Mouse (Mus musculus) hindbrain, embryonic 13.5 days (tissue): ENCODE data around the gene Pcsk2. TPM values are rescaled to one million over a fixed set of nuclear protein-coding genes. Genes with fewer than 3 reads are reported as not detected.

Source experiments
- ATAC-seq: fragments of 200-750 bp; cut with Nextera tagmentation; 2 replicates; pipeline ENCODE4 v1.8.0; 2017; ENCODE audit warnings: moderate TSS enrichment; ENCODE audit not compliant: low FRiP score
- H3K27ac ChIP-seq: fragments of 300-500 bp; sonication (generic); 2 replicates; pipeline ENCODE4 v1.5.1; 2015; ENCODE audit warnings: inconsistent platforms, mild to moderate bottlenecking, moderate library complexity
- H3K27me3 ChIP-seq: fragments of 300-500 bp; sonication (generic); 2 replicates; pipeline ENCODE4 v1.6.1; 2015; ENCODE audit warnings: mild to moderate bottlenecking, inconsistent platforms
- H3K36me3 ChIP-seq: fragments of 300-500 bp; sonication (generic); 2 replicates; pipeline ENCODE4 v1.6.1; 2015; ENCODE audit warnings: mild to moderate bottlenecking, inconsistent platforms
- H3K4me1 ChIP-seq: fragments of 300-500 bp; sonication (generic); replicated peaks from 2 replicates; pipeline ENCODE4 v1.6.1; 2015; ENCODE audit warnings: inconsistent platforms
- H3K4me2 ChIP-seq: fragments of 300-500 bp; sonication (generic); 2 replicates; pipeline ENCODE4 v1.6.1; 2015; ENCODE audit warnings: inconsistent platforms, mild to moderate bottlenecking, moderate library complexity
- H3K4me3 ChIP-seq: fragments of 300-500 bp; sonication (generic); 2 replicates; pipeline ENCODE4 v1.5.1; 2015; ENCODE audit warnings: mild to moderate bottlenecking, inconsistent platforms
- H3K9ac ChIP-seq: fragments of 300-500 bp; sonication (generic); 2 replicates; pipeline ENCODE4 v1.6.1; 2015; ENCODE audit warnings: mild to moderate bottlenecking, inconsistent platforms
- H3K9me3 ChIP-seq: fragments of 300-500 bp; sonication (generic); 2 replicates; pipeline ENCODE4 v1.6.1; 2016; ENCODE audit warnings: inconsistent platforms
- WGBS: fragments of 180-500 bp; shearing (Covaris S2); methylation state at CpG from one replicate; pipeline ENCODE4 v1.1.7; 2015; 5-methylcytosine and 5-hydroxymethylcytosine counted together
- polyA plus RNA-seq: library from polyadenylated mRNA; unstranded; fragments of >200 nt; fragmentation: Nextera tagmentation; extraction: Ambion mirVana; gene quantifications from 2 replicates; pipeline ENCODE4 v1.2.1, GENCODE M21; 2015

Pcsk2 gene
- polyA plus RNA-seq, 1 experiment from 2014 or later = 16.9 TPM

DNA sequence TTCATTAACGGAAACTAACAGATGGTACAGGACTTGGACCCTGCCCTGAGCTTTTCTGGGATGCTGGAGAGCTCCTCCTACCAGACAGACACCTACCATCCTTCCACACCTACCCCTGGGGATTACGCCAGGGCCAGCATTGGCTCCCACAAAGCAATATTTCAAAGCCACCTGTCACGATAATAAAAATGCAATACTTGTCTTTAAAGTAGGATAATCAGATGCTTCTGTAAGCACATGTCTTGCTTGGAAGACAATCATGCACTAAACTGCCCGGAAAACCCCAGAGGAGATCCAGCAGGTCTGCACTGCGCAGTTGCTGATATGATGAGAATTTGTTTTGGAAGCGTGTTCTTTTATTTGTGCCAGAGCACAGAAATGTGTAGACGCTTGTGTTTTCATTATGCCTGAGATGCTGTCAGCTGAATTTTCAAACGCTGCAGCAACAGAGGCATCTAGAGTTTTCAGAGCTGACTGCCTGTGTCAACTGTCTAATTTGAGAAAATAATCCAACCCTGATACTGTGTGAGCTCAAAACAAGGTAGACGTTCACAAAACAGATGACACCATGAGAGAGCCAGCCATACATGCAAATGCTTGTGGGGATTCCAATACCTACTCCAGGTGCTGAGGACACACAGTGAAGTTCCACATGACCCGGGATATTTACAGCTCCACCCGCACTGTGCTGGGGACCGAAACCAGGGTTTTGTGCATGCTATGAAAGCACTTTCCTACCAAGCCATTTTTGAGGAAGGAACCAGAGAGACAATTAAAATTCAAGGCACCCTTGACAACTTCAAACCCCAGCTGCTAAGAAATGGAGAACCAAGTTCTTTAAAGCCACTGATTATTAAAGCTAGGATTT is 305.6 kb downstream of the Pcsk2 start:
- Histone ChIP-seq H3K36me3 (no peaks in the 10 kb centered on the region), H3K9me3 (no peaks in the 10 kb centered on the region), H3K4me2 (no peak overlapping the region), H3K27me3 (no peaks in the 10 kb centered on the region), H3K4me1 (peaks cover 12% of the 10 kb centered on the region), H3K27ac (peak overlapping the region; percentile 18; the same call in 1 of the 2 replicates), H3K9ac (no peak overlapping the region), H3K4me3 (no peak overlapping the region)
- 75% methylated on average over 12 of the region's 12 CpGs for WGBS
- ATAC-seq = no peak

DNA sequence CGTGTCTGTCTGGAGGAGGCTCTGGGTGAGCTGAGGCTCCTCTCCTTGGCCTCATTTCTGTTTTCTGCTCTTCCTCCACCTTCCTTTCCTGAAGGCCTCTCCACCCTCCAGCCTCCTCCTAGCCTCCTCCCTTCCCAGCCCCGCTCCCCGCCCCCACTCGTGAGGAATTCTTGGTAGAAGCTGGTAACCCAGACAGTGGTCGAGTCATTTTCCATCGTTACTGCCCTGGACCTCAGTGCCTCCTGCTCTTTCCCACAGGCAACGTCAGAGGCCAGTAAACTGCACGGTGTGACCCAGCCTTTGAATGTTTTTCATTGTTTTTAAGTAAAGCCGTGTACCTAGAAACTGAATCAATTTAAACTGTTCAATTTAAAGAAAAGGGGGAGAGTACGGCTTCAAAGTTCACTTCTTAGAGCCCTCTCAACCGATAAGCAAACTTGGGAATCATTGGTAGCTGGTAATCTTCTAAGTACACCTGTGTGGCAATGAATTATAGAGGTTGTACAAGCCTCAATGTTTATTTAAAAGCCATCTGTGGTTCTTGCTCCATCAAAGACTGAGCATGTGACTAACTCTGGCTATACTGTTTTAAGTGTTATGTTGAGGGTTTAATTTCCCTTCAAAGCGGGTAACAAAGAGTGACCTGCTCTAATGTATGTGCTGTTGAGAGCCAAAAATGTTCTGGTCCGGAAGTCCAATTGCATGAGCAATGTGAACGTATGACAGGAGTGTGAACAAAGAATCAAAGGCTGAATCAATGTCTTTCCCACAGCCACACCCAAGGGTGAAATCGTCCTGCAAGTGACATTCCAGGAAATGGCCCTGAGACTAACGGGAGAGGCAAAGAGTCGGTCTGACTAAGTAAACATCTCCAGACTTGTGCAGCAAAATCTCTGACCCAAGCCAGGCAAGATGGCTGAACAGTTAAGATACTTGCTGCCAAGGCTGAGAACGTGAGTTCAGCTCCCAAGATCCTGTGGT is 306.6 kb downstream of the Pcsk2 start:
- Histone ChIP-seq H3K27ac (no peak overlapping the region), H3K9me3 (no peaks in the 10 kb centered on the region), H3K4me2 (no peak overlapping the region), H3K36me3 (no peaks in the 10 kb centered on the region), H3K9ac (no peak overlapping the region), H3K4me1 (peaks cover 12% of the 10 kb centered on the region), H3K27me3 (no peaks in the 10 kb centered on the region), H3K4me3 (no peak overlapping the region)
- no peak for ATAC-seq
- 72% methylated on average over 18 of the region's 18 CpGs for WGBS

DNA sequence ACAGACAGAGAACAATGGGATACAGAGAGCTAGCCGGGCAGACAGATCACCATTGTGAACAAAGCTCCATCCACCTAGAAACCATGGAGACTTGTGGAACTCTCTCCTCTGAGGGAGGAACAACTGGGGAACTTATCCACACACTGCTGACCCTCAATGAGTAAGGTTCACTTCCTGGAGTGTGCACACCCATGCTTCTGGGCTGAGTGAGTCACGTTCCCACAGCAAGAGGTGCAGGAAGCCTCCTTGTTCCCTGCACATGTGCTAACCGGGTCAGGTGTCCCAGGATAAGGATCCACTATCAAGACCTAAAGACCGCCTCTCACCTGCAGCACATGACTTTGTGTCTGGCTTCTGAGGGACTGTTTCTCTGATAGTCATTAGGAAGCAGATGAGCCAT is 307.5 kb downstream of the Pcsk2 start:
- ATAC-seq = peak; percentile 18; the same call in 1 of the 2 replicates
- Histone ChIP-seq H3K4me1 (peaks cover 12% of the 10 kb centered on the region), H3K27me3 (no peaks in the 10 kb centered on the region), H3K9me3 (no peaks in the 10 kb centered on the region), H3K4me3 (no peak overlapping the region), H3K9ac (no peak overlapping the region), H3K36me3 (no peaks in the 10 kb centered on the region), H3K27ac (no peak overlapping the region), H3K4me2 (no peak overlapping the region)
- WGBS = 75% methylated on average over 4 of the region's 4 CpGs

DNA sequence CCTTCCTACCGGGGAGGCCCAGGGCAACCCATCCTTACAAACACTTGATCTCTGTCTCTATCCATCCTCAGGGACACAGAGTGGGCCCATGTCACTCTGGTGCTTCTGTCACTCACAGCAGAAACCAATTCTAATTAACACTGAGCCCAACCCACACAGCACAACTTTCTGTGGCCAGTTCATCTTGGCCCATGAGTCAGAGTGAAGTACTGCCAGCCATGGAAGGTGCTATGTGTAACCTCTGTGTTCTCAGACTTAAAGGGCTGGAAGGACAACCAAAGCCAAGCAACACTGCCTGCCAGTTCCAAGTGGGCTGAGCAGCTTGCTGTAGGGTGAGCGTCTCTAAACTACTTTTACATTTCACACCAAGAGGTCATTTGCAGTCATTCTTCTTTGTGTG is 313.2 kb downstream of the Pcsk2 start:
- Histone ChIP-seq H3K4me2 (no peak overlapping the region), H3K9me3 (no peaks in the 10 kb centered on the region), H3K4me1 (peaks cover 12% of the 10 kb centered on the region; the same call in 1 of the 2 replicates), H3K27ac (no peak overlapping the region), H3K36me3 (no peaks in the 10 kb centered on the region), H3K27me3 (0 out of 2 replicates have a peak, but pooled peaks cover 7% of the 10 kb centered on the region), H3K9ac (no peak overlapping the region), H3K4me3 (no peak overlapping the region)
- WGBS = 81% methylated on average over 2 of the region's 2 CpGs
- no peak for ATAC-seq

DNA sequence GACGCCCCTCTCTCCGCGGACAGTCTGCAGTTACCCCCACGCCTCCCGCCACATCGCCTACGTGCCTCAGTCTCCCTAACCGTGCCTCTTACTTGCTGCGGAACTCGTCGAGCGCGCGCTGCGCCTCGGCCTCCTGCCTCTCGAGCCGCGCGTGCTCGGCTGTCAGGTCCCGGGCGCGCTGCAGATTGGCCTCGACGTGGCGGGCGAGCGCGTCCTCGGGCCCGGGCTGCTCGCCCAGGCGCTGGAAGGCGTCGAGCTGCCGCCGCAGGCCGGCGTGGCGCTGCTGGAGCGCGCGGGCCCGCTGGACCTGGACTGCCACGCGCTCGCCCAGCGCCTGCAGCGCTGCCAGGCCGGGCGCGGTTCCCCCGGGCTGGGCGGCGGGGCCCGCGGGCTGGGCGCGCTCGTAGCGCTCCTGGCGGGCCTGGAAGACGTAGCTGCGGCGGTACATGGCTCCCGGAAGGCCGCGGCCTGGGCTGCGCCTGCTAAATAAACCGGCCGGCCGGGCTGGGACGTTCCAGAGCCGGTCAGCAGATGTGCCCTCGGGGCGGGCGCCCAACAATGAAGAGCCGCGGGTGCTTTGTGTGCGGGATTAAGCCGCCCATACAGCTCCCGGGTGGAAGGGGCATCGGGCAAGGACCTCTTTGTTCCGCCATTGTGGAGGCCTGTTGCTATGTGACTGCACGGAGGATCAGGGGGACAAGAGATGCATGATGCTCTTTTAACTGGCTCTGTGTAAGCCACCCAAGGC is 316.7 kb downstream of the Pcsk2 start, which contains the start of gene Bfsp1:
Gene Bfsp1, minus strand, starts transcription at position 690 of the 748 bp plus-strand sequence.
- 2% methylated on average over 84 of the region's 86 CpGs for WGBS

DNA sequence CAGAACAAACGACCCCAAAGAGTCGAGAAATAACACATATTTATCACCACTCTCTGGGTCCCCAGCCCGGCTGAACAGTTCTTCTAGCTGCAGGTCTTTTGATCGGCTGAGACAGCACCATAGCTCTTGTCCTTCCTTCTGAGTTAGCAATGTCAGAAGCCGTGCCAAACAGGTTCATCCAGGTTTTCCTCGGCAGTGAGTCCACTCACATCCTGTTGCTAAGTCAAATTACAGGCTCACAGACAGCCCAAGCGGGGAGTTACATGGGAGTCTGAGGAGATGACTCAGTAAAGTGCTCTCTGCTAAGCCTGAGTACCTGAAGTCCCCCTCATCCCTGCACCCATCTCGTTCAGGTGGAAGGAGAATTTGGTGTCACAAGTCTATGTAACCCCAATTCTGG is 318.6 kb downstream of the Pcsk2 start:
- no peak overlapping the region for H3K9ac ChIP-seq

More for the DNA sequence above, 316.7 kb downstream of the Pcsk2 start, which contains the start of gene Bfsp1:
- Histone ChIP-seq H3K9me3 (no peaks in the 10 kb centered on the region), H3K4me2 (peak within 1 kb of the TSS; percentile 71), H3K36me3 (no peaks in the 10 kb centered on the region), H3K27ac (0 out of 2 replicates have a peak within 1 kb of the TSS, but pooled peaks have one; percentile 2), H3K27me3 (0 out of 2 replicates have a peak, but pooled peaks cover 7% of the 10 kb centered on the region), H3K4me3 (peak within 1 kb of the TSS; percentile 50), H3K9ac (peak within 1 kb of the TSS; percentile 74), H3K4me1 (peaks cover 12% of the 10 kb centered on the region; the same call in 1 of the 2 replicates)
- peak; percentile 83 for ATAC-seq

More for the DNA sequence above, 318.6 kb downstream of the Pcsk2 start:
- Histone ChIP-seq H3K4me2 (no peak overlapping the region), H3K36me3 (no peaks in the 10 kb centered on the region), H3K4me1 (peaks cover 12% of the 10 kb centered on the region; the same call in 1 of the 2 replicates), H3K4me3 (no peak overlapping the region), H3K9me3 (no peaks in the 10 kb centered on the region), H3K27ac (no peak overlapping the region), H3K27me3 (0 out of 2 replicates have a peak, but pooled peaks cover 7% of the 10 kb centered on the region)
- ATAC-seq = no peak
- WGBS = 75% methylated on average over 8 of the region's 8 CpGs
